Mouse (Mus musculus): ENCODE results near the gene Secisbp2l. TPM values are rescaled to one million over a fixed set of nuclear protein-coding genes. Genes with fewer than 3 reads are reported as not detected.
A peak's percentile ranks its signal among the peaks of the same experiment; 100 is the strongest.

Secisbp2l gene
- polyA plus RNA-seq, 1 experiment from 2014 or later = 18.5 TPM

DNA sequence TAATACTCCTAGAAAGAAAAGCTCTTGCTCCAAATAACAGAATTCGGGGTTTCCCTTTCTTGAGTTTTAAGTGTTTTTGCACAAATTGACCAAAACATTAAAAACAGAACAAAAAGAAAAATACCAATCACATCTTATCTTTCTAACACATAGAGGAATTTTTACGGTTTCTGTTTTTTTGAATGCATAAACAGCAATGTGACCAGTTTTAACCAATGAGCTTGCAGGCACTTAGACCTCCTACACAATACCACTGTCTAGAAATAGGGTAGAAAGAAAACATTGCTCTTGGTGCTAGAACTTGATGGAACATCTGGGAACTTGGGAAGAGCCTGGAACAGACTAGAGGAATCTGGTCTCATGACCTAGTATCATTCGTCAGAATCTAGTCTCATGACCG is 7.6 kb upstream of the Secisbp2l start:
- Histone ChIP-seq H3K27me3 (replicated peaks; ENCODE audit: control insufficient read depth, insufficient read depth, low read length) (no peaks in the 10 kb centered on the region), H3K36me3 (ENCODE audit: control insufficient read depth, insufficient read depth, low read length) (no peaks in the 10 kb centered on the region), H3K27ac (ENCODE audit: low read depth) (no peak overlapping the region), H3K4me1 (replicated peaks; ENCODE audit: control insufficient read depth, insufficient read depth, low read length) (no peaks in the 10 kb centered on the region), H3K4me3 (ENCODE audit: low read depth, low read length) (no peak overlapping the region), H3K9ac (ENCODE audit: low read length) (no peak overlapping the region), H3K4me2 (ENCODE audit: low read length) (no peak overlapping the region), H3K9me3 (ENCODE audit: control insufficient read depth, low read length) (no peaks in the 10 kb centered on the region)
- 88% methylated on average over 4 of the region's 4 CpGs for WGBS
- ATAC-seq (replicated peaks; ENCODE audit: low FRiP score, low TSS enrichment, low read depth) = no peak
- no peak for DNase-seq (ENCODE audit: low spot score)

DNA sequence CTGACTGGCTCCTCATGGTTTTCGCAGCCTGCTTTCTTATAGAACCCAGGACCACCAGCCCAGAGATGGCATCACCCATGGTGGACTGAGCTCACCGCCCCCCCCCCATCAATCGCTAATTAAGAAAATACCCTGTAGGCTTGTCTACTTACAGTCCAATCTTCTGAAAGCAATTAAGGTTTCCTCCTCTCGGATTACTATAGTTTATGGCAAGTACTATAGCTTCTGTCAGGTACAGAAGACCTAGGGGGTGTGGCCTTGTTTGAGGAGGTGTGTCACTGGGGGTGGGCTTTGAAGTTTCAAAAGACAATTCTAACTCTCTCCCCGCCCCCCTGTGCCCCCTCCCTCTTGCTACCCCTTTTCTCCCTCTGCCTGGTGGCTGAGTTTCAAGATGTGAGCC is 6.6 kb upstream of the Secisbp2l start:
- ATAC-seq (replicated peaks; ENCODE audit: low FRiP score, low TSS enrichment, low read depth) = no peak
- WGBS = 74% methylated on average over 5 of the region's 5 CpGs
- no peaks in the 10 kb centered on the region for H3K36me3 ChIP-seq (ENCODE audit: control insufficient read depth, insufficient read depth, low read length)
- no peaks in the 10 kb centered on the region for H3K9me3 ChIP-seq (ENCODE audit: control insufficient read depth, low read length)
- no peak overlapping the region for H3K27ac ChIP-seq (ENCODE audit: low read depth)
- no peak overlapping the region for H3K4me3 ChIP-seq (ENCODE audit: low read depth, low read length)
- no peak overlapping the region for H3K4me2 ChIP-seq (ENCODE audit: low read length)
- no peak overlapping the region for H3K9ac ChIP-seq (ENCODE audit: low read length)
- H3K27me3 ChIP-seq (replicated peaks; ENCODE audit: control insufficient read depth, insufficient read depth, low read length) = no peaks in the 10 kb centered on the region
- no peaks in the 10 kb centered on the region for H3K4me1 ChIP-seq (replicated peaks; ENCODE audit: control insufficient read depth, insufficient read depth, low read length)
- DNase-seq (ENCODE audit: low spot score) = no peak

DNA sequence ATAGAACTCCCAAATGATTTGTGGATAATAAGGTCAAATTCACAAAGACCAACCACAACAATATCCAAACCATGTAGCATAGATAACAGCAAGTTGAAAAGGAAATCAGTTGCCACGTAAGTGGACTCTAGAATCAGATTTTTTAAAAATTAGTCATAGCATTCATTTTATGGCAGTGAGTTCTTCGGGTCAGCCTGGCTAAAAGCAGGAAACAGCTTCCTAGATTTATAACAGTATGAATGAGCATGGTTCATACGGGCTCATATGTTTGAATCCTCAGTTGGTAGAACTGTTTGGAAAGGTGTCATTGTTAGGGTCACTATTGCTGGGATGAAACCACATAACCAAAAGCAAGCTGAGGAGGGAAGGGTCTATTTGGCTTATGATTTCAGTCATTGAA is 6.1 kb upstream of the Secisbp2l start:
- Histone ChIP-seq H3K9ac (ENCODE audit: low read length) (no peak overlapping the region), H3K36me3 (ENCODE audit: control insufficient read depth, insufficient read depth, low read length) (no peaks in the 10 kb centered on the region), H3K9me3 (ENCODE audit: control insufficient read depth, low read length) (no peaks in the 10 kb centered on the region), H3K27ac (ENCODE audit: low read depth) (no peak overlapping the region), H3K4me1 (replicated peaks; ENCODE audit: control insufficient read depth, insufficient read depth, low read length) (no peaks in the 10 kb centered on the region), H3K4me3 (ENCODE audit: low read depth, low read length) (no peak overlapping the region), H3K27me3 (replicated peaks; ENCODE audit: control insufficient read depth, insufficient read depth, low read length) (no peaks in the 10 kb centered on the region), H3K4me2 (ENCODE audit: low read length) (no peak overlapping the region)
- ATAC-seq (replicated peaks; ENCODE audit: low FRiP score, low TSS enrichment, low read depth) (no peak), DNase-seq (ENCODE audit: low spot score) (no peak)
- WGBS = 52% methylated on average over 3 of the region's 3 CpGs

DNA sequence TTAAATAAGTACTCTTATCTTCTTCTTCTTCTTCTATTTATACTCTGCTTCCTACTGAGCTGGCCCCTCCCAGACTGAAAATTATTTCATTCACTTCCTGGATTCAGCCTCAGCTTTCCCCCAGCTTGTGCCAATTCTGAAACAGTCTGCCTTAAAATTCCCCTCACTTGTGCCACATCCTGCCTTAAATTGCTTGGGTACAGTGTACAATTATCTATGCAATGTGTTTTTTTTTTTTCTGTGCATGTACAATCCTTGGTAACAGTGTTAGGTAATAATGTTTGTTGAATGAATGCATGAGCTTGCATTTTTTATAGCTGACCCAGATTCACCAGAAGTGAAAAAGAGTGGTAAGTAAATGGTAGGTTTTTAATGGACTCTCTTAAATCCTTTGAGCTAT is 5.7 kb upstream of the Secisbp2l start:
- H3K4me3 ChIP-seq (ENCODE audit: low read depth, low read length) = no peak overlapping the region
- H3K9ac ChIP-seq (ENCODE audit: low read length) = no peak overlapping the region
- ATAC-seq (replicated peaks; ENCODE audit: low FRiP score, low TSS enrichment, low read depth) = no peak
- no peaks in the 10 kb centered on the region for H3K9me3 ChIP-seq (ENCODE audit: control insufficient read depth, low read length)
- H3K4me1 ChIP-seq (replicated peaks; ENCODE audit: control insufficient read depth, insufficient read depth, low read length) = peaks cover 2% of the 10 kb centered on the region; the same call in 1 of the 2 replicates
- H3K36me3 ChIP-seq (ENCODE audit: control insufficient read depth, insufficient read depth, low read length) = no peaks in the 10 kb centered on the region
- H3K27me3 ChIP-seq (replicated peaks; ENCODE audit: control insufficient read depth, insufficient read depth, low read length) = no peaks in the 10 kb centered on the region
- H3K4me2 ChIP-seq (ENCODE audit: low read length) = no peak overlapping the region
- DNase-seq (ENCODE audit: low spot score) = no peak
- no peak overlapping the region for H3K27ac ChIP-seq (ENCODE audit: low read depth)

DNA sequence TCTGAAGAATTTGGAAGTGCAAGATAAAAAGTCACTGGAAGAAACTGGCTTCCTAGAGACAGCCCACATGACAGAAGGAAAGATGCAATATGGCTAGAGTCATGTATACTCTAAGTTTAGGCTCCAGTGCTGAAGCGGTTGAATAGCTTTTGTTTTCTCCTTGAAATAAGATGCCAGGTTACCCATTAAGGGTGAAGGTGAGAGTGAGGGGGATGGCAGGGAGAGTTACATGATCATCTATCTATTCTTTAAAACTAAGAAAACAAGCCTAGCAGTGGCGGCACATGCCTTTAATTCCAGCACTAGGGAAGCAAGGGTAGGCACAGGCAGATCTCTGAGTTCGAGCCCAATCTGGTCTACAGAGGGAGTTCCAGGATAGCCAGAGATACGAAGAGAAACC is 2.4 kb upstream of the Secisbp2l start:
- no peak for ATAC-seq (replicated peaks; ENCODE audit: low FRiP score, low TSS enrichment, low read depth)
- DNase-seq (ENCODE audit: low spot score) = no peak
- Histone ChIP-seq H3K4me2 (ENCODE audit: low read length) (no peak overlapping the region), H3K4me1 (replicated peaks; ENCODE audit: control insufficient read depth, insufficient read depth, low read length) (peaks cover 21% of the 10 kb centered on the region), H3K27me3 (replicated peaks; ENCODE audit: control insufficient read depth, insufficient read depth, low read length) (no peaks in the 10 kb centered on the region), H3K9me3 (ENCODE audit: control insufficient read depth, low read length) (no peaks in the 10 kb centered on the region), H3K36me3 (ENCODE audit: control insufficient read depth, insufficient read depth, low read length) (no peaks in the 10 kb centered on the region), H3K27ac (ENCODE audit: low read depth) (no peak overlapping the region), H3K9ac (ENCODE audit: low read length) (no peak overlapping the region), H3K4me3 (ENCODE audit: low read depth, low read length) (no peak overlapping the region)
- WGBS = 72% methylated on average over 4 of the region's 4 CpGs

DNA sequence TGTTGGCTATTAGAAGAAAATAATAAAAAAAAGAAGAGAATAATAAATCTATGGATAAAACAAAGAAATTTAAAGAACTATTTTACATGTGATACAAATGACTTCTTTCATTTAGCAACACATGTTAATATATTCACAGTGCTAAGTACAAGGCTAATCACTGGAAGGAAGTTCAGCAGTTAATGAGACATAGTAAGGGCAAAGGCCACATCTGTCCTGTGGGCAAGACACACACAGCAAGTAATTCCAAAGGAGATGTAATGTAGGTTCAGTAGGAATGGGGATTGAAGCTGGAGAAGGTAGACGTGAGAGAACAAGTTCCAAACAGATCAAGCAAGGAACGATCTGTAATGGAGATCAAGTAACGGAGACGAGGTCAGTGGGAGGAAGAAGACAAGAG is 1.7 kb upstream of the Secisbp2l start:
- Histone ChIP-seq H3K9ac (ENCODE audit: low read length) (no peak overlapping the region), H3K27ac (ENCODE audit: low read depth) (no peak overlapping the region), H3K4me3 (ENCODE audit: low read depth, low read length) (no peak overlapping the region), H3K4me2 (ENCODE audit: low read length) (no peak overlapping the region), H3K36me3 (ENCODE audit: control insufficient read depth, insufficient read depth, low read length) (no peaks in the 10 kb centered on the region; the same call in 1 of the 2 replicates), H3K4me1 (replicated peaks; ENCODE audit: control insufficient read depth, insufficient read depth, low read length) (peaks cover 21% of the 10 kb centered on the region), H3K9me3 (ENCODE audit: control insufficient read depth, low read length) (no peaks in the 10 kb centered on the region), H3K27me3 (replicated peaks; ENCODE audit: control insufficient read depth, insufficient read depth, low read length) (no peaks in the 10 kb centered on the region)
- ATAC-seq (replicated peaks; ENCODE audit: low FRiP score, low TSS enrichment, low read depth) (no peak), DNase-seq (ENCODE audit: low spot score) (no peak)
- WGBS = 76% methylated on average over 4 of the region's 4 CpGs

DNA sequence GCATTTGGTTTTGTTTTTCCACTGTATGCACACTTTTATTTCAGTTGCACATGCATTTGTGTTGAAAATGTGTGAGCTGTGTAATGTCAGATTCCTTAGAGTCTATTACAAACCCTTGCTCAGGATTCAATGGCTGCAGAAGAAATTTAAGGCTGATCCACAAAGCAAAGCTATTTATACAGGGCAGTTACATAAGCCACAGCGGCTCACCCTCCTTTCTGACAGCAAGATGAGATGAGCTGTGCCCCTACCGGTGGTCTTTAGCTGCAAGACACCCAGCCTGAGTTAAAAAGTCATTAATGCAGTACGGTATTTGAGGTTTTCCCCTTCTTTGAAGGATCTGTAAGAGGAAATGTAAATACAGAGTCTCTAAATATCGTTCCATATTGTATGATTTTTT is 1.2 kb upstream of the Secisbp2l start:
- Histone ChIP-seq H3K9me3 (ENCODE audit: control insufficient read depth, low read length) (no peaks in the 10 kb centered on the region), H3K4me2 (ENCODE audit: low read length) (no peak overlapping the region), H3K4me3 (ENCODE audit: low read depth, low read length) (no peak overlapping the region), H3K27me3 (replicated peaks; ENCODE audit: control insufficient read depth, insufficient read depth, low read length) (no peaks in the 10 kb centered on the region), H3K4me1 (replicated peaks; ENCODE audit: control insufficient read depth, insufficient read depth, low read length) (peaks cover 21% of the 10 kb centered on the region), H3K36me3 (ENCODE audit: control insufficient read depth, insufficient read depth, low read length) (no peaks in the 10 kb centered on the region; the same call in 1 of the 2 replicates), H3K27ac (ENCODE audit: low read depth) (no peak overlapping the region), H3K9ac (ENCODE audit: low read length) (no peak overlapping the region)
- ATAC-seq (replicated peaks; ENCODE audit: low FRiP score, low TSS enrichment, low read depth) (no peak), DNase-seq (ENCODE audit: low spot score) (no peak)
- WGBS = 51% methylated on average over 4 of the region's 4 CpGs

DNA sequence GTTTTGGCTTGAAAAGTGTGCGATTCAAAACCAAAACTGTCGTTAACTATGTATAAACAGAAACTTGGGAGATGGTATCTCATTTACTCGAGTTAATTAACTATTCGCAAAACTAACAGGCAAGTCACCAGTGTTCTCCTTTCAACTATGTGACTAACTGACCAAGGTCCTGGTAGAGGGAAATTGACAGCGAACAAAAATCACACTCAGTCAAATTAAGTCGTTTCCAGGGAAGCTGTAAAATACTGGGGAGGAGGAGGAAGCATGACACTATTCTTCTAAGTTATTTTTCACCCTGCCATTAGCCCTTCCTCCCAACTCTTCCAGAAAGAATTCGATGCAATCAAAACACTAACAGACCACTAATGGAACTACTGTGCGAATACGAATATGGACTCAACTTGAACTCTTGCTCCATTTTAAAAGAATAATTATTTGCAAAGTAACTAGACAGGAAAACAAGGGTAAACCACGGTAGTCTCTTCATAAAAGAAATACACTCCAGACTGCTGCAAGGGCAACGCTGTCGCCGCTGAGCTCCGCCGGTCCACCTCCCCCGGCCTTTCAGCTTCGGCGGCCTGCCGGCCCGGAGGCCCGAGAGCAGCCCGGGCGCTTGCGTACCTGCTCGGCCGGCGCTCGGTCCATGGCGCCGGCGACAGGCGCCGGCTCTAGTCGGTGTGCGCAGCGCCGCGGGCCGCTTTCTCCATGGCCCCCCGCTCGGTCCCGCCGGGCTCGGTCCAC is 522 bp downstream of the Secisbp2l start:
- no peak for DNase-seq (ENCODE audit: low spot score)
- H3K27me3 ChIP-seq (replicated peaks; ENCODE audit: control insufficient read depth, insufficient read depth, low read length) = no peaks in the 10 kb centered on the region
- H3K9me3 ChIP-seq (ENCODE audit: control insufficient read depth, low read length) = no peaks in the 10 kb centered on the region
- H3K9ac ChIP-seq (ENCODE audit: low read length) = peak overlapping the region; percentile 86
- WGBS = 3% methylated on average over 44 of the region's 44 CpGs
- H3K4me1 ChIP-seq (replicated peaks; ENCODE audit: control insufficient read depth, insufficient read depth, low read length) = peaks cover 21% of the 10 kb centered on the region
- ATAC-seq (replicated peaks; ENCODE audit: low FRiP score, low TSS enrichment, low read depth) = peak; percentile 16; the same call in 1 of the 2 replicates
- H3K27ac ChIP-seq (ENCODE audit: low read depth) = peak overlapping the region; percentile 76
- peak overlapping the region; percentile 87 for H3K4me3 ChIP-seq (ENCODE audit: low read depth, low read length)
- H3K36me3 ChIP-seq (ENCODE audit: control insufficient read depth, insufficient read depth, low read length) = no peaks in the 10 kb centered on the region; the same call in 1 of the 2 replicates
- peak overlapping the region; percentile 84 for H3K4me2 ChIP-seq (ENCODE audit: low read length)

DNA sequence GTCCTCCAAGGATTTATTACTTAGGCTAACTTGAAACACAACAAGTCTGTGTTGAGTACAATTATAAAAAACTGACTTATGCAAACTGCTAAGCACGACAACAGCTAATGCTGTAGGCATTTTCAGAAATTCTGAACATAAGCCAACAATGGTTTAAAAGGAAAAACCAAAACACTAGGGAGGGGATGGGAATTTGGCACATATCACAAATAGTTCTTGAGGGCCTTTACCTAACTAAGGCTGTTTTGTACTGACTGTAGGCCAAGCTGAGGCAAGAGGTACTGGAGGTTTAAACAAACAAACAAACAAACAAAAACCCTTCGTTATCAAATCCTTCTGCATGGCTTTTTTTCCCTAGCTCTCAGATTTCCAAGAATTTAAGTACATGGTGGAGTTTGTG is 1.7 kb downstream of the Secisbp2l start:
- Histone ChIP-seq H3K9me3 (ENCODE audit: control insufficient read depth, low read length) (no peaks in the 10 kb centered on the region), H3K4me1 (replicated peaks; ENCODE audit: control insufficient read depth, insufficient read depth, low read length) (peaks cover 21% of the 10 kb centered on the region), H3K27ac (ENCODE audit: low read depth) (no peak overlapping the region), H3K27me3 (replicated peaks; ENCODE audit: control insufficient read depth, insufficient read depth, low read length) (no peaks in the 10 kb centered on the region), H3K4me3 (ENCODE audit: low read depth, low read length) (0 out of 2 replicates have a peak overlapping the region, but pooled peaks have one; percentile 87), H3K9ac (ENCODE audit: low read length) (no peak overlapping the region), H3K36me3 (ENCODE audit: control insufficient read depth, insufficient read depth, low read length) (no peaks in the 10 kb centered on the region; the same call in 1 of the 2 replicates), H3K4me2 (ENCODE audit: low read length) (peak overlapping the region; percentile 84)
- DNase-seq (ENCODE audit: low spot score) (no peak), ATAC-seq (replicated peaks; ENCODE audit: low FRiP score, low TSS enrichment, low read depth) (no peak)
- 59% methylated on average over 2 of the region's 2 CpGs for WGBS

All from intestine, embryonic 14.5 days (tissue).